In the genomic region with DNA sequence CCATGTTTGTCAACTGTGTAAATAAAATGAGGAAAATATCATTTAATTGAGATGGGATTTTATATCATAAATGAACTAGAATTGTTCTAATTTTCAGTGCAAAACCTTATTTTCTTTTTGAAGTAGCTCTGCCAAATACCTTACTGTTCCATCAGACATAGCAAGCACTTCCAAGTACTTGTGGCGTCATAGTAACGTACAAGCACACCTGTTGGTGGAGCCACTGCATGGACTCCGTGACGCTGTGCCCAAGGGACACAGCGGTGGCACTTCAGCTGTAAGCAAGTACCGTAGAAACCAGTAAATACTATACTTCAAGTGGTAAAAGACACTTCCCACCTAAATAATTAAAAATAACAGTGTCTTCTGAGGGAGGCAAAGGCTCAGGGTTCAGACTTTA, we compare ENCODE assay signal across 34 mouse cellular contexts.
"Had no signal": no experiment of that assay in that cellular context is flagged by ENCODE, and none has a peak within 500 bp of the region (broad histone marks: within the 10 kb centered on the region; RNA-seq: fewer than 3 reads in every experiment).

No protein-coding gene starts in this region.

- H3K4me2 ChIP-seq: heart, embryonic 11.5 days; heart, embryonic 12.5 days; heart, embryonic 13.5 days; heart, embryonic 15.5 days; hindbrain, embryonic 12.5 days; hindbrain, embryonic 13.5 days; hindbrain, embryonic 14.5 days; hindbrain, embryonic 15.5 days; intestine, embryonic 15.5 days; kidney, embryonic 15.5 days had no signal

- H3K36me3 ChIP-seq: intestine, embryonic 15.5 days had no signal

- H3K9ac ChIP-seq: heart, embryonic 12.5 days; heart, embryonic 13.5 days; heart, embryonic 15.5 days; hindbrain, embryonic 12.5 days; hindbrain, embryonic 13.5 days; hindbrain, embryonic 14.5 days; hindbrain, embryonic 15.5 days; intestine, embryonic 15.5 days; kidney, embryonic 15.5 days had no signal

- H3K27me3 ChIP-seq: heart, embryonic 12.5 days; heart, embryonic 13.5 days; heart, embryonic 15.5 days; hindbrain, embryonic 12.5 days; hindbrain, embryonic 13.5 days; hindbrain, embryonic 15.5 days; intestine, embryonic 15.5 days; kidney, embryonic 15.5 days had no signal

- H3K9me3 ChIP-seq: heart, embryonic 10.5 days; heart, embryonic 12.5 days; heart, embryonic 13.5 days; heart, embryonic 15.5 days; hindbrain, embryonic 10.5 days; hindbrain, embryonic 12.5 days; hindbrain, embryonic 13.5 days; hindbrain, embryonic 15.5 days; intestine, embryonic 15.5 days; kidney, embryonic 15.5 days had no signal

- H3K4me3 ChIP-seq: heart, embryonic 10.5 days; heart, embryonic 12.5 days; heart, embryonic 13.5 days; heart, embryonic 15.5 days; hindbrain, embryonic 10.5 days; hindbrain, embryonic 12.5 days; hindbrain, embryonic 13.5 days; hindbrain, embryonic 15.5 days; intestine, embryonic 15.5 days; kidney, embryonic 15.5 days; layer of hippocampus, adult 2 months had no signal

- H3K4me1 ChIP-seq: heart, embryonic 10.5 days; hindbrain, embryonic 10.5 days; hindbrain, embryonic 12.5 days; hindbrain, embryonic 13.5 days; hindbrain, embryonic 15.5 days; intestine, embryonic 15.5 days; kidney, embryonic 15.5 days had no signal

- H3K27ac ChIP-seq: heart, embryonic 10.5 days; heart, embryonic 13.5 days; heart, embryonic 15.5 days; hindbrain, embryonic 10.5 days; hindbrain, embryonic 12.5 days; hindbrain, embryonic 13.5 days; hindbrain, embryonic 14.5 days; hindbrain, embryonic 15.5 days; hindbrain, postnatal 0 days; intestine, embryonic 15.5 days; kidney, embryonic 15.5 days; kidney, postnatal 0 days; layer of hippocampus, adult 2 months had no signal

- ATAC-seq: hindbrain, embryonic 16.5 days; hindbrain, postnatal 0 days; inflammation-experienced regulatory T-cells, adult 6 months; intestine, embryonic 15.5 days; intestine, embryonic 16.5 days; intestine, postnatal 0 days had no signal

- DNase-seq: heart, postnatal 14 days; heart, postnatal 36 days; heart, postnatal 4 days; kidney, adult 11 months; kidney, adult 18-20 months; kidney, adult 2 months; kidney, adult 8-10 months; kidney, adult 9 months; kidney, postnatal 10 days; kidney, postnatal 14 days; kidney, postnatal 25 days; kidney, postnatal 36 days; kidney, postnatal 4 days; layer of hippocampus, adult 9-11 months; layer of hippocampus, postnatal 36 days had no signal
